Mouse (Mus musculus) right cerebral cortex, postnatal 4 days (tissue): ENCODE measurements at regions not wholly inside any gene's neighbourhood (a gene's known extent, or its start where the extent isn't known, plus 50 kb on each side); places are given as distances from the start of the nearest gene placed in this dataset.

Experiments
- DNase-seq: peaks from one replicate; pipeline ENCODE4 v3.0.0-alpha.2; 2022

GRCm38 (mm10) chr16:78490245-78490644 lies 86.3 kb downstream of the D16Ertd472e start:
- DNase-seq: no peak

DNA sequence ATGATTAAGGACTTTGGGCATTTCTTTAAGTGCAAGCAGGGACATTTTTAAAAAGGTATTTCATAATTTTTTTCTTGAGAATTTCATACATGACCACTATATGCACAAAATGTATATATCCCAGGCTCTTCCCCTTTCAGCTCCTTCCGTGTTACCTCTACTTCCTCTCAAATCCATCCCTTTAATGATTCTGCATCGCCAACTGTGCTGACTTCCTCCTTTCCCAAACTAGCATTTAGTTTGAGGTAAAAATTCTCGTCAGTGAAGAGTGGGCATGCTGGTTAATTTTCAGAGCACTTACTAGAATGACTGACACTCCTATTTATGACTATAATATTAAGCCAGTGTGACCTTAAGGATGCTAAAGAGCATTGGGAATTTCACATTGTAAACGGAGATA lies 86.9 kb downstream of the D16Ertd472e start:
- no peak for DNase-seq

GRCm38 (mm10) chr16:78486531-78486930 lies 90.0 kb downstream of the D16Ertd472e start:
- DNase-seq: no peak

- DNase-seq: no peak
Observed at GRCm38 (mm10) chr16:78484319-78484718, 92.2 kb downstream of the D16Ertd472e start.

- no peak for DNase-seq
Observed at GRCm38 (mm10) chr16:78481571-78481970, 94.9 kb downstream of the D16Ertd472e start.

- no peak for DNase-seq
Observed at GRCm38 (mm10) chr16:78481065-78481464, 95.4 kb downstream of the D16Ertd472e start.

DNA sequence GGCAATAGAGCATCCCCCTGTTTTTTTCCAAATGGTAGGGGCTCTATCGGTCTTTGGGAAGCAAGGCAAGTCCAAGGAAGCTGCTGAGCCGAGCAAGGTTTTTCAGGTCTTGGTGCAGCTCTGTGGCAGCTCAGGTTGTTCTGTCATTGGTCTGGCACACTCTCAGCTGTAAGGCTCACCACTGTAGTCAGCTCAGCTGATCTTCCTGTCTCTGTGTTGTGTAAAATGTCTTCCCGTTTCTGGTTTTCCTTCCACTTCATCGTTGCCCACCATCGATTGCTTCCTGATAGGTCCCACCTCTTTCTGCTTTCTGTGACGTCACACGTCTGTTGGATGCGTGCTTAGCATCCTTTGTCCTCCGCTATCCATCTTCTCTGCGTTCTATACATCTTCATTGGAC lies 96.2 kb downstream of the D16Ertd472e start:
- DNase-seq: no peak

- DNase-seq: no peak
Observed at GRCm38 (mm10) chr16:78473456-78473855, 96.5 kb upstream of the Btg3 start.

DNA sequence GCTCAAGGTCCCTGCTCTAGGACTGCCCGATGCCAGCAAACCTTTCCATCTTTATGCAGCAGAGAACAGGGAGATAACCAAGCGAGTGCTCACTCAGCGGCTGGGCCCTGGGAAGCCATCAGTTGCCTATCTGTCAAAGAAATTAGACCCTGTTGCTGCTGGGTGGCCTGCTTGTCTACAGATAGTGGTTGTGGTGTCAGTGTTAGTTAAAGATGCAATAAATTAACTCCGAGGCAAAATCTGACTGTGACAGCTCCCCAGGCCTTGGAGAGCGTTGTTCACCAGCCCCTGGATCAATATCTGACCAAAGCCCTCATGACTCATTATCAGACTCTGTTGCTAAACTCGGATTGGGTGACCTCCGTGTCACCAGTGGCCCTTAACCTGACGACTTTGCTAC lies 83.0 kb upstream of the Btg3 start:
- DNase-seq: no peak

DNA sequence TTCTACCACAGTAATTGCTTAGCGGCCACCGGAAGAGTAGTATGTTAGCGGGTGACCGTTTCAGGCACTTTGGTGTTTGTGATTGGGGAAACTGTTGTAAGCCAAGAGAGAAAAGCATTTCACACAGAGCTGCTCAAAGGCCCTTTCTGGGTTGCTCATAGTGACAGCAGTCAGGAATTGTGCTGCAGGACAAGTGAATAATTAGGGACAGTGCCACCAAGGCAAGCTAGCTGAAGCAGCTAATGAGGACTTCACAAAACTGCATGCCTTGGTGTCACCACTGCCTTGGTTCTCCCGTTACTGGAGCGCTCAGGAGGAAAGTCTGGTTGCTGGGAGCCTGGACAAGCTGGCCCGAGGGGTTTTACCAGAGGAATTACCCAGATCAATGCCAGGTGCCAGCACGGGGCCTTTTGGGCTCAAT lies 80.7 kb upstream of the Btg3 start:
- no peak for DNase-seq

DNA sequence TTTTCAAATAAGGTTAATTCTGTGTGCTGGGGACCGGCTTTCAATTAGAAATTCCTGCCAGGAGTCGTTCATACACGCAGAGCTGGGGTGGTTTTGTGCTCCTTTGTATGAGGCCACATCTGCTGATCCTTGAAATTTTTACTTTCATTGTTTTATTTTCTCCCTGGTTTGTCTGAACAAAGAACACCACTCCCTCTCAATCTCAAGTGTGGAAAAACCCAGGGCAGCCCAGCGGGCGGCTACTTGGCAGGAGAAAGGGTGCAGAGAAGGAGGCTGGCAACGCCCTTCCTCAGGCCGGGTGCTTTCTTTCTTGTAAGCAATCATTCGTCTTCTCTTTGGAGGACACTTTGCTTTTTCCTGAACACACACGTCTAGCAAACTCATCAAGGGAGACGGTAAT lies 79.4 kb upstream of the Btg3 start:
- no peak for DNase-seq

GRCm38 (mm10) chr16:78454509-78454908 lies 77.5 kb upstream of the Btg3 start:
- no peak for DNase-seq

GRCm38 (mm10) chr16:78452303-78452702 lies 75.3 kb upstream of the Btg3 start:
- DNase-seq: peak; percentile 31

DNA sequence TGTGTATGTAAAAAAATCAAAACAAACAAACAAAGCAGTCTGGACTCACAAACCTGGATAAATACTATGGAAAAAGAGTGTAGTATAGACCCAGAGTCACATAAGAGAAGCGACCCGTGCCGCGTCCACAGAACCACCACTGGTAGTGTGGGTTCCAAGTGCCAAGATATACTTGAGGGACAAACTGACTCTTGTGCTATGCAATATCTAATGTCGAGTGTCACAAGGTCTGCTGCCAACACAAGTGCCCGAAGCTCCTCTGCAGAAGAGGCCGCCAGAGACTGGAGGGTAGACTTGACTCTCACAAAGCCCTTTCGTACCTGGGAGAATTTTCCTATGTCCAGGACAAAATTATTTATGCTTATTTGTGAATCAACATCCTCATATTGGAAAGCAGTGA lies 74.8 kb upstream of the Btg3 start:
- no peak for DNase-seq

GRCm38 (mm10) chr16:78451251-78451650 lies 74.3 kb upstream of the Btg3 start:
- DNase-seq: no peak

DNA sequence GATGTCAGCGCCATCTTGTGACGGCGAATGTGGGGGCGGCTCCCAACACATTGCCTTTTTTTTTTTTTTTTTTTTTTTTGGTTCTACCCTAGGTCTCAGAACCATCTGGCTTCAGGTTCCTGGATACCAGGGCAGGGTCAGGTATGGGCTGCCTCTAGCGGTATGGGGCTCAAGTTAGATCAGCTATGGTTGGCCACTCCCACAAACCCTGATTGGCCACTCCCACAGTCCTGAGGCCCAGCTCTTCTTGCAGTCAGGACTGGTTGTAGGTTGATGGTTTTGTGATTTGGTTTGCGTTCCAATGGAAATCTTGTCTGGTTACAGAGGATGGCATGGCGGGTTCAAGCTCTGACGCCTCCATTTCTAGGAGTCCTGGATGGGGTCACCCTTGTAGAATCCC lies 72.2 kb upstream of the Btg3 start:
- no peak for DNase-seq

DNA sequence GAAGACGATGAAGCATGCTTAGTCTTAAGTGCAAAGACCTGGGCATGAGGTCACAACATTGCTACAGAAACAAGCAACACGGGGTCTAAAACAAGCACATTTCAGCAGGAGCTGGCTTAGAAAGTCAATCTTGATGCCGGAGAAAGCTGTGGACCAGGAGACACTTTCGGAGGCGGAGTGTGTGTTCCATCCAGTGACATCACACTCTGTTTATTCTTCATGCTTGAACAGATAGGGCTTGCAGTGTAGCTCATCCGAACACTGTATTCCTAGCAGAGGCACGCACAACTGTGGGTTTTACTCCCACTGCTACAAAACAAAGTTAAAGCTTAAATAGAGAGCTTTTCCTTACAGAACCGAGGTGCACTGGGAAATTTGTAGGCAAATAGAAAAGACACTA lies 66.3 kb upstream of the Btg3 start:
- no peak for DNase-seq

GRCm38 (mm10) chr16:78442830-78443229 lies 65.8 kb upstream of the Btg3 start:
- DNase-seq: no peak

DNA sequence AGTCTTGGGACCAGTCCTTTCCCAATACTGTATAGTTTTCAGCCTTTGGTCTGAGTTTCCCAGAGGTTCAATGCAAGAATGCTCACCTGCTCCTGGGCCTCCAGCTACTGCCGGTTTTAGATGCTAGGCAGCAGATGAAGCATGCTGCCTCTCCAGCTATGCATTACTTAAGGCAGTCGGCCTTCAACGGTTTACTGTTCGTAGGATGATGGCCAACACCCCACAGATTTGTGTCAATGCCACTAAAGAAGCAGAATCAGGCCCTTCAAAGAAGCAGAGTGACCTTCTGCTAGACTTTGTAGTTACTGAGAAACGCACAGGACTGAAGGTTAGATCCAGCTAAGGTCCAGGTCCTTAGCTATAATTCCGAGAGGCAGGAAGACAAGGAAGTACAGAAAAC lies 65.0 kb upstream of the Btg3 start:
- no peak for DNase-seq

- DNase-seq: no peak
Observed at GRCm38 (mm10) chr16:78435707-78436106, 58.7 kb upstream of the Btg3 start.

DNA sequence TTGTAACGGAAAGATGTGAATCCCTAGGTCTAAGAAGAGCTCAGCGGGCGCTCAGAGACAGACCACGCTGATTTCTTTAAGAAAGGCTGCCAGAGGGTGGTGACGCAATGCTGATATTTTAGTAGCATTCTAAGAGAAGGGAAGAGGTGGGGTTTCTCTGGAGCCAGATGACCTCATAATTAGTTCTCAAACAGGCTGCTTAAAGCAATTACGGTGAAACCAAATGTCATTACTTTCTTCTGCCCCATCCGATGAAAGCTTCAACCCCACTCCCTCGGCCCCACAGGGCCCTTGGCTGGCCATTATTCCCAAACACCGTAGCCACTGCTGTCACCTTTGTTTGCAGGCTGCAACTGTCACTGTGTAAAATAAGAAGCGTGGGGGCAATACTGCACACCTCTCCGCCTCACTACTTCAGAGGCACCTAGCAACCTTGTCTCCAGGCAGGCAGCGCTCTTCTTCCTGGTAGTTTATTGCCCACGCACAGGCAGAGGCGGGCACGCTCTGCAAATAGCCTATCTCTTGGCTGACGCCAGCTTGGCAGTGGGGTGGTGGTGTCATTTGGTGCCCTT lies 50.6 kb upstream of the Btg3 start:
- DNase-seq: peak; percentile 39
